Mouse (Mus musculus) liver, embryonic 16.5 days (tissue): ENCODE data around the gene Drg1. TPM values are rescaled to one million over a fixed set of nuclear protein-coding genes. Genes with fewer than 3 reads are reported as not detected.
A peak's percentile ranks its signal among the peaks of the same experiment; 100 is the strongest.
"Not testable (repeated sequence)": the region's sequence is repeated elsewhere in the genome, so short reads cannot be mapped to it uniquely, and the experiment has no call there.

Experiments
- ATAC-seq: fragments of 200-750 bp; cut with Nextera tagmentation; 2 replicates; pipeline ENCODE4 v1.8.0; 2017; ENCODE audit warnings: low read depth, mild to moderate bottlenecking, moderate number of reproducible peaks, moderate library complexity
- H3K27ac ChIP-seq: fragments of 300-500 bp; sonication (generic); 2 replicates; pipeline ENCODE4 v1.5.1; 2014; ENCODE audit warnings: mild to moderate bottlenecking, low read length
- H3K27me3 ChIP-seq: fragments of 300-500 bp; sonication (generic); 2 replicates; pipeline ENCODE4 v1.6.1; 2014; ENCODE audit warnings: low read depth, low read length, mixed read lengths; ENCODE audit not compliant: control insufficient read depth, insufficient read depth
- H3K36me3 ChIP-seq: fragments of 300-500 bp; sonication (generic); 2 replicates; pipeline ENCODE4 v1.6.1; 2014; ENCODE audit warnings: mild to moderate bottlenecking; ENCODE audit not compliant: control insufficient read depth, insufficient read depth
- H3K4me1 ChIP-seq: fragments of 300-500 bp; sonication (generic); 2 replicates; pipeline ENCODE4 v1.6.1; 2014; ENCODE audit warnings: low read depth, low read length, mixed read lengths; ENCODE audit not compliant: control insufficient read depth
- H3K4me2 ChIP-seq: fragments of 300-500 bp; sonication (generic); 2 replicates; pipeline ENCODE4 v1.6.1; 2014; ENCODE audit warnings: low read depth, low read length, mixed read lengths
- H3K4me3 ChIP-seq: fragments of 300-500 bp; sonication (generic); 2 replicates; pipeline ENCODE4 v1.5.1; 2014; ENCODE audit warnings: low read depth, mild to moderate bottlenecking, low read length
- H3K9ac ChIP-seq: fragments of 300-500 bp; sonication (generic); 2 replicates; pipeline ENCODE4 v1.6.1; 2014; ENCODE audit warnings: low read depth, low read length
- H3K9me3 ChIP-seq: fragments of 300-500 bp; sonication (generic); replicated peaks from 2 replicates; pipeline ENCODE4 v1.6.1; 2016; ENCODE audit warnings: low read length; ENCODE audit not compliant: control insufficient read depth
- WGBS: fragments of 180-500 bp; shearing (Covaris S2); extraction: QIAGEN DNeasy Blood & Tissue Kit; methylation state at CpG from one replicate; pipeline ENCODE4 v1.1.7; 2014; ENCODE audit not compliant: insufficient replicate concordance; 5-methylcytosine and 5-hydroxymethylcytosine counted together
- polyA plus RNA-seq: library from polyadenylated mRNA; unstranded; fragments of >200 nt; fragmentation: Nextera tagmentation; extraction: Ambion mirVana; gene quantifications from 2 replicates; pipeline ENCODE4 v1.2.1, GENCODE M21; 2015

The Drg1 gene
- polyA plus RNA-seq, 1 experiment from 2014 or later, result 91.6 TPM

DNA sequence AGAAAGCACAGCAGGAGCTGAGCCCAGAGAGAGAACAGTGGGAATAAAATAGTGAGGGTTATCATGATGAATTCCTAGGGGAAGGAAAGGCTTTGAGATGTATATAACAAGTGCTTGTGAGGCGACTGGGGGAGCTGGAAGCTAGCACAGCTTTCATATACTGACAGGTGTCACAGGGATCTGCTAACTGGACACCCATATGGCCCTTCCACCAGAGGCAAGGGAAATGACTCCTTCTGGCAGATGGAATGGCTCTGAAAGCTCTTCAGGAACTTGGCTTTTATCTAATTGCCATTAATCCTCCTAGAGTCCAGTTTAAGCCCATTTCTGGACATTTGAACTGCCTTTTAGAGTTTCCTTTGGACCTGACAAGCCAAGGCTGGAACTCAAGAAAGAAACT is 84.2 kb downstream of the Drg1 start:
- H3K9ac ChIP-seq, H3K4me1 ChIP-seq, H3K27me3 ChIP-seq, H3K36me3 ChIP-seq, H3K9me3 ChIP-seq, ATAC-seq, H3K4me3 ChIP-seq, H3K27ac ChIP-seq, H3K4me2 ChIP-seq: not testable (repeated sequence)
- 27% methylated on average over 1 of the region's 1 CpGs for WGBS

DNA sequence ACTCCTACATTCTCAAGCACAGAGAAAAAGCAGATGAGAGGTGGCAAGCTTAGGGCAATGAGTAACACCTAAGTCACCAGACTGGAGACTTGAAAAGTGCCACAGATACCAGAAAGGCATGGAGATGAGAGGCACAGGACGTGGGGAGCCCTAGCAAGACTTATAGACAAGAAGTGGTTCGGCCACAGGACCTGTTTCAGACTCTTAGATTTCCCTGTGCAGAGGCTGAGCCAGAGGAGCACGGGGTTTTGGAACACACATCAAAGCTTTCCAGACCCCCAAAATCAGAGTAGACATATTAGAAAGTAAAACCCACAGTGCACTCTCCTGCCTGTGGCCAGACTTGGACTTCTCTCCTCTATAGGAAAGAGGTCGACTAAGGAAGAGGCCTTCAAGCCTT is 85.0 kb downstream of the Drg1 start:
- not testable (repeated sequence) for H3K9ac ChIP-seq, ATAC-seq, H3K4me2 ChIP-seq, H3K27me3 ChIP-seq, H3K9me3 ChIP-seq, H3K4me3 ChIP-seq, H3K27ac ChIP-seq, H3K36me3 ChIP-seq, H3K4me1 ChIP-seq
- 34% methylated on average over 4 of the region's 4 CpGs for WGBS

DNA sequence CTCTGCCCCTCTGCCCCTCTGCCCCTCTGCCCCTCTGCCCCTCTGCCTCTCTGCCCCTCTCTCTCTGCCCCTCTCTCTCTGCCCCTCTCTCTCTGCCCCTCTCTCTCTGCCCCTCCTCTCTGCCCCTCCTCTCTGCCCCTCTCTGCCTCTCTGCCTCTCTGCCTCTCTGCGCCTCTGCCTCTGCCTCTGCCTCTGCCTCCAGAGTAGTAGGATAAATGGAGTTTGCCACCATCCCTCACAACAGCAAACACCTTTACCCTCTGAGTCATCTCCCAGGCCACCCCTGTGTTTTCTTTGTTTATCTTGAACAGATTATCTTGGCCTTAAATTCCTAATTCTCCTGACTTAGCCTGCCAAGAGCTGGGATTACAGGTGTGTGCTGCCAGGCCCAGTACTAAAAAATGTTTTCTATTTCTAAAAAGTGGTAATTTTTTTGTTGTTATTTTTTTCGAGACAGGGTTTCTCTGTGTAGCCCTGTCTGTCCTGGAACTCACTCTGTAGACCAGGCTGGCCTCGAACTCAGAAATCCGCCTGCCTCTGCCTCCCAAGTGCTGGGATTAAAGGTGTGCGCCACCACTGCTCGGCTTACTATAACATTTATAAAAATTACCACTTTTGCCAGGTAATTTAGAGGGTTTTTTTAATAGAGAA is 85.6 kb downstream of the Drg1 start:
- H3K4me2 ChIP-seq, H3K4me3 ChIP-seq, H3K27ac ChIP-seq, H3K9ac ChIP-seq, H3K27me3 ChIP-seq, H3K36me3 ChIP-seq, H3K9me3 ChIP-seq, H3K4me1 ChIP-seq, ATAC-seq: not testable (repeated sequence)
- 51% methylated on average over 6 of the region's 6 CpGs for WGBS

DNA sequence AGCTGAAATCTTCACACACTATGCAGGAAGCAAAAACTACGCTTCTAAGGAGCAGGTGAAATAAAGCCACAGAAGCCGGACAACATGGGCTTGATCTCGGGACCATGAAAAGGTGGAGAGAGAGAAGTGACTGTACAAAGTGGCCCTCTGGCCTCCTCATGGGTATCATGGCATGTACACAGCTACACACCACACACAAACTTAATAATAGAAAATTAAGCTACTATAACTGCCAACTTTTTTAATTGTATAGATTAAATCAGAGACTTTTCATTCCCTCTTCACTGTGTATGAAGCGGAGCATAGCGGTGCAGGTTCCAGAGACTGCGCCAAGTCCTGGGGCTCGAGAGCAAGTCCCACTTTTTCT is 86.5 kb downstream of the Drg1 start:
- not testable (repeated sequence) for H3K9me3 ChIP-seq, H3K9ac ChIP-seq, H3K4me3 ChIP-seq, H3K4me1 ChIP-seq, H3K27ac ChIP-seq, H3K27me3 ChIP-seq, H3K4me2 ChIP-seq, ATAC-seq, H3K36me3 ChIP-seq
- WGBS, result 75% methylated on average over 7 of the region's 7 CpGs

DNA sequence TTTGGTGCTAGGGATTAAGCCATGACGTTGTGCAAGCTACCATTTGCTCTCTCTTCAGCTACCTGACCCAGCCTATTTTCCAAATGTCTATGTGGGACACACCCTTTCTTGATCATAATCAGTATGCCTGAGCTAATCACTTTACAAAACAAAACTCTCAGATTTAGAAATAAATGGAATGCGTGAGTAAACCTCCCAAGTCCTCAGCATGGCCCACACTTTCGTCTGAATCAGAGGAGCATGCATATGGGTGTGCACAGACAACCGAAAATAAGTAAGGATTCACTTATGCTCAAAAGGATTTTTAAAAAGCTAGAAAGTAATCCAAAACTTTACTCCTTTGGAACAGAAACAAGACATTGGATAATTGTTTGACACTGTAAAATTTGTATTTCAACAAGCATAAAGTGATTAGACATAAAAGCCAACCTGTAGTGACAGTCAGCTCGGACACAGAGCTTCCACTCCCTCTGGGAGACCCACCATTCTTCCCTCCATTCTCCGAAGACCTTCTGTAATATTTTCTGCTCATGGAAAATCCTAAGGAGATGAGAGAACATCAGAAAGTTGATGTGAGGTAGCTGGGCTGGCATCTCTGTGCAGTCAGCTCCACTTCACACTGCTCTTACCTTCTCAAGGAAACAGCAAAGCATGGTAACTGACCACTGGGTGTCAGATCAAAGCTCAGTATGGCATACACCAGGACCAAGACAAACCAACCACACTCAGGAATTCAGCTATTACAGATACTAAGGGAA is 87.1 kb downstream of the Drg1 start:
- H3K9me3 ChIP-seq, ATAC-seq, H3K27me3 ChIP-seq, H3K36me3 ChIP-seq, H3K4me2 ChIP-seq, H3K4me3 ChIP-seq, H3K4me1 ChIP-seq, H3K27ac ChIP-seq, H3K9ac ChIP-seq: not testable (repeated sequence)
- WGBS, result 66% methylated on average over 6 of the region's 6 CpGs

DNA sequence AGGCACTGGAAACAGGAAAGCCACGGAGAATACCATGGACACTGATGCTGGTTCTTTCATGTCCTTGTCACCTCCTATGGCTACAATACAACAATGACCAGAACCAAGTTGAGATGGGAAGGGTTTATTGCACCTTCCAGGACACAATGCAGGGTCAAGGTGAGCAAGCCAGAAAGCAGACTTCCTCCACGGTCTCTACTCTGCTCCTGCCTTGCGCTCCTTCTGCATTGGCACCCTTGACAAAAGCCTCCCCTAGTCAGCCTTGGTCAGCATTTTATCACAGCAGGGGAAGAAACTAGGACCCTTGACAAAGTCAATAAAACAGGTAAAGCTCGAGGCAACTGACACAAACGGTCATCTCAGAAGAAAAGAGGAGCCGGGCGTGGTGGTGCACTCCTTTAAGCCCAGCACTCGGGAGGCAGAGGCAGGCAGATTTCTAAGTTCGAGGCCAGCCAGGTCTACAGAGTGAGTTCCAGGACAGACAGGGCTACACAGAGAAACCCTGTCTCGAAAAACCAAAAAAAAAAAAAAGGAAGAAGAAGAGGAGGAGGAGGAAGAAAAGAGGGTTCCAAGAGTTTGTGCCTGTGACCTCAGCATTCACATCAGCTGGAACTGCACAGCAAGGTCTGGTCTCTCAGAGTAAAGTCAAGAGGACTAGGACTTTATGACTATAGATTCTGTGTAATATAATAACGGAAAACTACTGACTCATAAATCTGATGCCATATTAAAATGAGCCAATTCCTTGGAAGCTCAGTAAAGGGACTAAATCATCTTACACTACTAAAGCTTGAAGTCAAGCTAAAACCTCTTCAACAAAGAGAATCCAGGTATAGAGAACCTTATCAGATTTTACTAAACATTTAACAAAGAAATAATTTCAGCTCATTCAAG is 92.5 kb downstream of the Drg1 start:
- H3K9ac ChIP-seq, result not testable (repeated sequence)

DNA sequence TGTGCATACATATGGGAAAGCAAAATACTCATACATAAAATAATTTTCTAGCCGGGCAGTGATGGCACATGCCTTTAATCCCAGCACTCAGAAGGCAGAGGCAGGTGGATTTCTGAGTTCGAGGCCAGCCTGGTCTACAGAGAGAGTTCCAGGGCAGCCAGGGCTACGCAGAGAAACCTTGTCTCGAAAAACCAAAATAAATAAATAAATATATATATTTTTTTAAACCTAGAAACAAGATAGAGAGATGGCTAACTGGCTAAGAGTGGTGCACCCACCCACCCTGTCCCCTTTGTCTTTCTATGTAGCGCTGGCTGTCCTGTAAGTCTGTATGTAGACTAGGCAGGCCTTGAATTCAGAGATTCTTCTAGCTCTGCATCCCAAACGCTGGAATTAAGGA is 93.7 kb downstream of the Drg1 start:
- not testable (repeated sequence) for H3K4me1 ChIP-seq, ATAC-seq, H3K27ac ChIP-seq, H3K36me3 ChIP-seq, H3K4me3 ChIP-seq, H3K9me3 ChIP-seq, H3K9ac ChIP-seq, H3K4me2 ChIP-seq, H3K27me3 ChIP-seq
- whole genome bisulfite sequencing, result 32% methylated on average over 3 of the region's 6 CpGs

More for the DNA sequence above, 92.5 kb downstream of the Drg1 start:
- H3K27ac ChIP-seq, H3K4me3 ChIP-seq, H3K4me2 ChIP-seq, H3K4me1 ChIP-seq, H3K36me3 ChIP-seq, H3K27me3 ChIP-seq, H3K9me3 ChIP-seq: not testable (repeated sequence)
- ATAC-seq, result peak; percentile 35
- 66% methylated on average over 11 of the region's 11 CpGs for WGBS

DNA sequence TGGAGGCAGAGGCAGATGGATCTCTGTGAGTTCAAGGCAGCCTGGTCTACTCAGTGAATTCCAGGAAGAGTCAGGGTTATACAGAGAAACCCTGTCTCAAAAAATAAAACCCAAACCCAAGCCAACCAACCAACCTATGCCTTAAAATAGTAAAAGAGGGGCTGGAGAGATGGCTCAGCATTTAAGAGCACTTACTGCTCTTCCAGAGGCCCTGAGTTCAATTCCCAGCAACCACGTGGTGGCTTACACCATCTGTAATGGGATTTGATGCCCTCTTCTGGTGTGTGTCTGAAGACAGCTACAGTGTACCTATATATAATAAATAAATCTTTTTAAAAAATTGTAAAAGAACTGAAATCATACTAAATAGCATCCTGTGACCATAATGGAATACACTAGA is 94.3 kb downstream of the Drg1 start:
- H3K36me3 ChIP-seq, H3K9me3 ChIP-seq, H3K4me1 ChIP-seq, ATAC-seq, H3K4me2 ChIP-seq, H3K27ac ChIP-seq, H3K4me3 ChIP-seq, H3K27me3 ChIP-seq, H3K9ac ChIP-seq: not testable (repeated sequence)
- WGBS, result 47% methylated on average over 1 of the region's 1 CpGs

DNA sequence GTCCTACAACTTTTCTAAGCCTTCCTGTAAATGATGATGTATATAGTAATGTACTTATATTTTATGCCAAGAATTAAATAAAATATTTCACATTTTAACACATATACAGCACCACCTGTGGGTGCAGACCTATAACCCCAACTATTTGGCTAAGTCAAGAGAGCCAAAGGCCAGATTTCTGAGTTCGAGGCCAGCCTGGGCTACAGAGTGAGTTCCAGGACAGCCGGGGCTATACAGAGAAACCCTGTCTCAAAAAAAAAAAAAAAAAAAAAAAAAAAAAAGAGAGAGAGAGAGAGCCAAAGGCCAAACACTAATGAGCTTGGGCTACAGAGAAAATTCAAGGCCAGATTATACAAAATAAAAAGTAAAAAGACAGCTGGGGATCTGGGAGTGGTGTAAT is 97.2 kb downstream of the Drg1 start:
- H3K36me3 ChIP-seq, H3K4me1 ChIP-seq, H3K9me3 ChIP-seq, H3K4me3 ChIP-seq, H3K9ac ChIP-seq, H3K4me2 ChIP-seq, H3K27me3 ChIP-seq, H3K27ac ChIP-seq: not testable (repeated sequence)
- 0 out of 2 replicates have a peak, but pooled peaks have one; percentile 1 for ATAC-seq
- 38% methylated on average over 2 of the region's 2 CpGs for WGBS
